In genomic region chr19:41660999-41661374, GRCm38 (mm10) we compare ENCODE assay signal across 10 mouse cellular contexts.
A peak's percentile ranks its signal among the peaks of the same experiment; 100 is the strongest.
DNase-seq lines count a peak whose midpoint lies in the region; ATAC-seq and TF ChIP-seq lines count a peak whose summit lies in the region.
"Had no signal": no experiment of that assay in that cellular context is flagged by ENCODE, and none has a peak within 500 bp of the region (broad histone marks: within the 10 kb centered on the region; RNA-seq: fewer than 3 reads in every experiment).

No protein-coding gene starts in this region.

- no peaks in the 10 kb centered on the region for H3K9me3 ChIP-seq in forebrain, embryonic 10.5 days
- H3K9me3 ChIP-seq in forebrain, embryonic 15.5 days, result no peaks in the 10 kb centered on the region
- H3K9me3 ChIP-seq in midbrain, embryonic 13.5 days, result no peaks in the 10 kb centered on the region
- H3K9me3 ChIP-seq in midbrain, embryonic 16.5 days (replicated peaks; ENCODE audit: control insufficient read depth, low read length, poor library complexity, severe bottlenecking), result no peaks in the 10 kb centered on the region
- H3K9me3 ChIP-seq in hindbrain, embryonic 14.5 days (ENCODE audit: control insufficient read depth, low read length), result no peaks in the 10 kb centered on the region
- H3K9me3 ChIP-seq: heart, embryonic 13.5 days; neural tube, embryonic 12.5 days had no signal

- no peaks in the 10 kb centered on the region for H3K36me3 ChIP-seq in forebrain, embryonic 10.5 days (replicated peaks)
- no peaks in the 10 kb centered on the region for H3K36me3 ChIP-seq in forebrain, embryonic 15.5 days
- H3K36me3 ChIP-seq in midbrain, embryonic 13.5 days, result no peaks in the 10 kb centered on the region
- H3K36me3 ChIP-seq in midbrain, embryonic 16.5 days (ENCODE audit: control insufficient read depth, insufficient read depth, low read length), result no peaks in the 10 kb centered on the region
- H3K36me3 ChIP-seq in hindbrain, embryonic 14.5 days (replicated peaks; ENCODE audit: control insufficient read depth, insufficient read depth), result no peaks in the 10 kb centered on the region
- H3K36me3 ChIP-seq: heart, embryonic 13.5 days; neural tube, embryonic 12.5 days had no signal

- no peak overlapping the region for H3K4me2 ChIP-seq in forebrain, embryonic 15.5 days (replicated peaks)
- no peak overlapping the region for H3K4me2 ChIP-seq in midbrain, embryonic 13.5 days (replicated peaks)
- H3K4me2 ChIP-seq in midbrain, embryonic 16.5 days (ENCODE audit: low read length), result no peak overlapping the region
- no peak overlapping the region for H3K4me2 ChIP-seq in hindbrain, embryonic 14.5 days (replicated peaks)
- H3K4me2 ChIP-seq: heart, embryonic 13.5 days; neural tube, embryonic 12.5 days had no signal

- WGBS in forebrain, embryonic 10.5 days, result 17% methylated on average over 4 of the region's 4 CpGs
- 33% methylated on average over 4 of the region's 4 CpGs for WGBS in forebrain, embryonic 15.5 days
- 30% methylated on average over 4 of the region's 4 CpGs for WGBS in midbrain, embryonic 13.5 days
- 33% methylated on average over 4 of the region's 4 CpGs for WGBS in midbrain, embryonic 16.5 days
- WGBS in hindbrain, embryonic 14.5 days, result 42% methylated on average over 4 of the region's 4 CpGs

- intact Hi-C loops in left cerebral cortex, adult 2 months (cut with DNase I), result loop anchor here (1.0 kb wide), 1 partner anchor 36 kb away; no protein-coding TSS in a partner anchor

- peak; percentile 56 for DNase-seq in forebrain, embryonic 10.5 days (ENCODE audit: extremely low spot score, low spot score)
- peak; percentile 65 for DNase-seq in hindbrain, embryonic 14.5 days (ENCODE audit: low spot score)
- peak; percentile 76 for DNase-seq in testis, postnatal 10 days (ENCODE audit: low spot score)
- no peak for DNase-seq in left cerebral cortex, adult 2 months (ENCODE audit: extremely low spot score in 1 of 2, low spot score in 2 of 2)
- no peak for DNase-seq in left cerebral cortex, adult 18-20 months (ENCODE audit: low spot score in 2 of 2)

- no peak overlapping the region for H3K4me3 ChIP-seq in forebrain, embryonic 10.5 days
- no peak overlapping the region for H3K4me3 ChIP-seq in forebrain, embryonic 15.5 days
- no peak overlapping the region for H3K4me3 ChIP-seq in midbrain, embryonic 13.5 days (replicated peaks)
- H3K4me3 ChIP-seq in midbrain, embryonic 16.5 days (ENCODE audit: low read depth, low read length), result no peak overlapping the region
- H3K4me3 ChIP-seq in hindbrain, embryonic 14.5 days (replicated peaks; ENCODE audit: low read length), result no peak overlapping the region
- H3K4me3 ChIP-seq in left cerebral cortex, adult 2 months, result no peak overlapping the region
- H3K4me3 ChIP-seq: heart, embryonic 13.5 days; neural tube, embryonic 12.5 days had no signal

- H3K9ac ChIP-seq in forebrain, embryonic 15.5 days (replicated peaks), result no peak overlapping the region
- no peak overlapping the region for H3K9ac ChIP-seq in midbrain, embryonic 13.5 days (replicated peaks)
- no peak overlapping the region for H3K9ac ChIP-seq in midbrain, embryonic 16.5 days (ENCODE audit: low read depth, low read length)
- H3K9ac ChIP-seq in hindbrain, embryonic 14.5 days, result no peak overlapping the region
- H3K9ac ChIP-seq: heart, embryonic 13.5 days; neural tube, embryonic 12.5 days had no signal

- TF ChIP-seq CTCF in left cerebral cortex, adult 2 months (IDR thresholded peaks at IDR 0.05), result no peak

- peaks cover 66% of the 10 kb centered on the region for H3K4me1 ChIP-seq in forebrain, embryonic 10.5 days
- H3K4me1 ChIP-seq in forebrain, embryonic 15.5 days, result peaks cover 65% of the 10 kb centered on the region
- H3K4me1 ChIP-seq in midbrain, embryonic 13.5 days (replicated peaks), result peaks cover 89% of the 10 kb centered on the region
- H3K4me1 ChIP-seq in midbrain, embryonic 16.5 days (ENCODE audit: control insufficient read depth, insufficient read depth, low read length), result peaks cover 55% of the 10 kb centered on the region
- H3K4me1 ChIP-seq in hindbrain, embryonic 14.5 days (replicated peaks; ENCODE audit: control insufficient read depth, insufficient read depth, low read length), result peaks cover 56% of the 10 kb centered on the region
- H3K4me1 ChIP-seq: heart, embryonic 13.5 days had no signal

- ATAC-seq in forebrain, embryonic 15.5 days (replicated peaks), result no peak
- ATAC-seq in midbrain, embryonic 13.5 days, result no peak
- no peak for ATAC-seq in midbrain, embryonic 16.5 days
- no peak for ATAC-seq in hindbrain, embryonic 14.5 days (ENCODE audit: low FRiP score)

- H3K27me3 ChIP-seq in forebrain, embryonic 10.5 days (ENCODE audit: poor library complexity, severe bottlenecking), result peaks cover 100% of the 10 kb centered on the region
- H3K27me3 ChIP-seq in forebrain, embryonic 15.5 days, result peaks cover 16% of the 10 kb centered on the region; the same call in 1 of the 2 replicates
- H3K27me3 ChIP-seq in midbrain, embryonic 13.5 days, result peaks cover 55% of the 10 kb centered on the region
- no peaks in the 10 kb centered on the region for H3K27me3 ChIP-seq in midbrain, embryonic 16.5 days (ENCODE audit: control insufficient read depth, insufficient read depth, low read depth, low read length)
- H3K27me3 ChIP-seq in hindbrain, embryonic 14.5 days (ENCODE audit: control insufficient read depth, insufficient read depth, low read length), result peaks cover 5% of the 10 kb centered on the region

- H3K27ac ChIP-seq in forebrain, embryonic 10.5 days, result no peak overlapping the region
- H3K27ac ChIP-seq in forebrain, embryonic 15.5 days (replicated peaks), result no peak overlapping the region; the same call in 1 of the 2 replicates
- H3K27ac ChIP-seq in midbrain, embryonic 13.5 days, result 0 out of 2 replicates have a peak overlapping the region, but pooled peaks have one; percentile 5
- H3K27ac ChIP-seq in midbrain, embryonic 16.5 days (ENCODE audit: low read length), result no peak overlapping the region; the same call in 1 of the 2 replicates
- H3K27ac ChIP-seq in hindbrain, embryonic 14.5 days, result no peak overlapping the region
- H3K27ac ChIP-seq in left cerebral cortex, adult 2 months, result no peak overlapping the region
- H3K27ac ChIP-seq: heart, embryonic 13.5 days; neural tube, embryonic 12.5 days had no signal

Comparison
In these comparisons a context has a peak if more than half of its experiments do, and no peak if none do; other contexts are left out.
1. DNase-seq: peak in forebrain, embryonic 10.5 days (single experiment), hindbrain, embryonic 14.5 days (single experiment) and testis, postnatal 10 days (single experiment); none in left cerebral cortex, adult 2 months (0 of 2) and left cerebral cortex, adult 18-20 months (0 of 2).